Mouse (Mus musculus): ENCODE data around the gene Cenpk. TPM values are rescaled to one million over a fixed set of nuclear protein-coding genes. Genes with fewer than 3 reads are reported as not detected.

Gene Cenpk
- total and polyA plus RNA-seq, 3 experiments, result 8.9 to 408 (median 20.3) TPM

GRCm38 (mm10) chr13:104286897-104287309, 58.5 kb downstream of the Cenpk start:
- H3K9ac ChIP-seq (ENCODE audit: control insufficient read depth, low read depth, low read length, poor library complexity, severe bottlenecking), result peak overlapping the region; percentile 51
- H3K27ac ChIP-seq (ENCODE audit: control insufficient read depth, low read depth, low read length), result peak overlapping the region; percentile 57
- peak overlapping the region; percentile 49 to 94 for H3K4me3 ChIP-seq (ENCODE audit: control insufficient read depth in 1 of 2, insufficient read depth in 1 of 2, low read depth in 2 of 2, low read length in 2 of 2)
- no peaks in the 10 kb centered on the region for H3K9me3 ChIP-seq (replicated peaks; ENCODE audit: insufficient read depth, low read length)
- H3K79me2 ChIP-seq (ENCODE audit: control insufficient read depth, insufficient read depth, low read length, poor library complexity), result no peaks in the 10 kb centered on the region; the same call in 1 of the 2 replicates
- peaks cover 0 to 10% of the 10 kb centered on the region in 2 experiments; a peak in 2 of 4 replicates for H3K27me3 ChIP-seq (ENCODE audit: control insufficient read depth in 1 of 2, insufficient read depth in 2 of 2, low read length in 2 of 2)
- peak; percentile 96 for DNase-seq (ENCODE audit: low read depth, low spot score)
- H3K36me3 ChIP-seq (ENCODE audit: control insufficient read depth in 1 of 2, insufficient read depth in 2 of 2, low read length in 2 of 2), result peaks cover 0 to 6% of the 10 kb centered on the region in 2 experiments; a peak in 2 of 4 replicates
- no peaks in the 10 kb centered on the region; a peak in 1 of 4 replicates for H3K4me1 ChIP-seq (ENCODE audit: control insufficient read depth in 1 of 2, insufficient read depth in 2 of 2, low read length in 2 of 2)
- peak; percentile 59; the same call in 1 of the 2 replicates for TF ChIP-seq TBP (IDR thresholded peaks at IDR 0.05; ENCODE audit: low read depth, low read length)
- TF ChIP-seq USF1 (IDR thresholded peaks at IDR 0.05; ENCODE audit: low read depth, low read length), result peak; percentile 96
- no peak; the same call in 1 of the 2 replicates for TF ChIP-seq ELF1 (IDR thresholded peaks at IDR 0.05; ENCODE audit: low read depth, low read length)
- peak; percentile 49 for TF ChIP-seq TCF12 (IDR thresholded peaks at IDR 0.05; ENCODE audit: low read depth, low read length)
- no peak for TF ChIP-seq TAL1 (IDR thresholded peaks at IDR 0.05; ENCODE audit: low read length)
- no peak for TF ChIP-seq ZMIZ1 (IDR thresholded peaks at IDR 0.05; ENCODE audit: low read depth, low read length)
- peak; percentile 96 for TF ChIP-seq MAX (IDR thresholded peaks at IDR 0.05; ENCODE audit: low read length)
- peak; percentile 90 for TF ChIP-seq NRF1 (IDR thresholded peaks at IDR 0.05; ENCODE audit: insufficient read depth, low read depth, low read length, poor library complexity, severe bottlenecking)
- TF ChIP-seq CHD1 (IDR thresholded peaks at IDR 0.05; ENCODE audit: low read depth, low read length), result no peak
- TF ChIP-seq NELFE (IDR thresholded peaks at IDR 0.05; ENCODE audit: low read depth, low read length), result no peak; the same call in 1 of the 2 replicates
- TF ChIP-seq GABPA (IDR thresholded peaks at IDR 0.05; ENCODE audit: low read depth, low read length), result no peak
- peak; percentile 59 for TF ChIP-seq ZNF384 (IDR thresholded peaks at IDR 0.05; ENCODE audit: low read depth, low read length)
- no peak for TF ChIP-seq RAD21 (IDR thresholded peaks at IDR 0.05; ENCODE audit: low read depth, low read length)
- TF ChIP-seq CHD2 (IDR thresholded peaks at IDR 0.05; ENCODE audit: low read length), result peak; percentile 62
- TF ChIP-seq SIN3A (IDR thresholded peaks at IDR 0.05; ENCODE audit: low read length), result peak; percentile 84; the same call in 1 of the 2 replicates
- TF ChIP-seq MAFK (IDR thresholded peaks at IDR 0.05; ENCODE audit: borderline replicate concordance, low read depth, low read length), result no peak
- TF ChIP-seq EP300 (IDR thresholded peaks at IDR 0.05; ENCODE audit: low read depth in 1 of 2, low read length in 2 of 2), result no peak; a peak in 2 of 4 replicates
- TF ChIP-seq JUND (IDR thresholded peaks at IDR 0.05; ENCODE audit: low read depth, low read length), result no peak
- no peak for TF ChIP-seq UBTF (IDR thresholded peaks at IDR 0.05; ENCODE audit: borderline replicate concordance, insufficient read depth, low read depth, low read length)
- no peak for TF ChIP-seq SMC3 (IDR thresholded peaks at IDR 0.05; ENCODE audit: low read depth, low read length)
- TF ChIP-seq BHLHE40 (IDR thresholded peaks at IDR 0.05; ENCODE audit: borderline replicate concordance, low read depth, low read length), result peak; percentile 98
- TF ChIP-seq POLR2A (IDR thresholded peaks at IDR 0.05; ENCODE audit: control insufficient read depth in 1 of 2, insufficient read depth in 1 of 2, low read depth in 1 of 2, low read length in 2 of 2, poor library complexity in 1 of 2), result no peak; a peak in 1 of 4 replicates
- 0 out of 2 replicates have a peak, but pooled peaks have one; percentile 6 for TF ChIP-seq MAZ (IDR thresholded peaks at IDR 0.05; ENCODE audit: low read depth, low read length)
- peak; percentile 99 for TF ChIP-seq ETS1 (IDR thresholded peaks at IDR 0.05; ENCODE audit: low read depth, low read length)
- TF ChIP-seq RCOR1 (IDR thresholded peaks at IDR 0.05; ENCODE audit: low read depth, low read length), result no peak
- no peak for TF ChIP-seq ZC3H11A (IDR thresholded peaks at IDR 0.05; ENCODE audit: low read depth, low read length)
- TF ChIP-seq USF2 (IDR thresholded peaks at IDR 0.05; ENCODE audit: borderline replicate concordance in 1 of 2, insufficient read depth in 1 of 2, low read depth in 1 of 2, low read length in 2 of 2), result peak; percentile 26 to 72; a peak in 2 of 4 replicates
- TF ChIP-seq MXI1 (IDR thresholded peaks at IDR 0.05; ENCODE audit: low read depth, low read length), result peak; percentile 92
- no peak for TF ChIP-seq POLR2AphosphoS5 (IDR thresholded peaks at IDR 0.05; ENCODE audit: borderline replicate concordance, low read depth, low read length)
- no peak for TF ChIP-seq MEF2A (IDR thresholded peaks at IDR 0.05; ENCODE audit: extremely low read depth, insufficient replicate concordance, low read depth, low read length, poor library complexity, severe bottlenecking)
- TF ChIP-seq GATA1 (IDR thresholded peaks at IDR 0.05; ENCODE audit: low read depth, low read length), result no peak
- no peak for TF ChIP-seq CTCF (IDR thresholded peaks at IDR 0.05 in 2 of 3, conservative IDR thresholded peaks at IDR 0.05 in 1 of 3; ENCODE audit: control insufficient read depth in 1 of 3, insufficient read depth in 1 of 3, low read depth in 2 of 3, low read length in 3 of 3, poor library complexity in 1 of 3, severe bottlenecking in 1 of 3)
- TF ChIP-seq POLR2AphosphoS2 (IDR thresholded peaks at IDR 0.05; ENCODE audit: low read length), result 0 out of 2 replicates have a peak, but pooled peaks have one; percentile 33
- TF ChIP-seq MYC (IDR thresholded peaks at IDR 0.05; ENCODE audit: low read depth, low read length), result peak; percentile 67; the same call in 1 of the 2 replicates
- TF ChIP-seq ZKSCAN1 (IDR thresholded peaks at IDR 0.05; ENCODE audit: low read depth, low read length), result no peak
- TF ChIP-seq KAT2A (conservative IDR thresholded peaks at IDR 0.05; ENCODE audit: low read depth, low read length), result no peak
- TF ChIP-seq HCFC1 (IDR thresholded peaks at IDR 0.05; ENCODE audit: low read depth, low read length), result peak; percentile 59
